Mouse (Mus musculus) cerebellum, postnatal 25 days (tissue): ENCODE measurements around the gene Arpc3.
"Not testable (repeated sequence)": the region's sequence is repeated elsewhere in the genome, so short reads cannot be mapped to it uniquely, and the experiment has no call there.

Source experiments
- DNase-seq, 2 experiments: peaks; one replicate each; pipeline ENCODE4 v3.0.0; 2021; ENCODE audit warnings: mixed read lengths in 2 of 2

Arpc3 gene

DNA sequence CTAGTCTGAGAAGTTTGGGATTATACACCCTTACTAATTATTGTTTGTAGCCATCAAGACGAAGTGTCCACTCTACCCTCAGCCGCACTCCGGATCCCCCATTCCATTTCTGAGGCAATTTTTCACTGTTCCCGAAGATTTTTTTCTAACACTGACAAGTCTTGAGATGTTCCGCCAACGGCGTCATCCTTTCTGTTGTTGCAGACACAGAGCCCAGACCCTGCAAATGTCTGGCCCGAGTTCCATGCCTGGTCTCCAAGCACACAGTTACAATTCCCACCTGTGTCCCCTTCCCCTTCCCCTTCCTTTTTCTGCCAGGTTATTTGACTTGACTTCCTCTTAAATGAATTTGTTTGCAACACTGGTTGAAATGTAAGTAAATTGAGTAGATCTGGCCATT lies 8.2 kb downstream of the Arpc3 start:
- peak in 1 of 2 experiments; percentile 9 for DNase-seq

DNA sequence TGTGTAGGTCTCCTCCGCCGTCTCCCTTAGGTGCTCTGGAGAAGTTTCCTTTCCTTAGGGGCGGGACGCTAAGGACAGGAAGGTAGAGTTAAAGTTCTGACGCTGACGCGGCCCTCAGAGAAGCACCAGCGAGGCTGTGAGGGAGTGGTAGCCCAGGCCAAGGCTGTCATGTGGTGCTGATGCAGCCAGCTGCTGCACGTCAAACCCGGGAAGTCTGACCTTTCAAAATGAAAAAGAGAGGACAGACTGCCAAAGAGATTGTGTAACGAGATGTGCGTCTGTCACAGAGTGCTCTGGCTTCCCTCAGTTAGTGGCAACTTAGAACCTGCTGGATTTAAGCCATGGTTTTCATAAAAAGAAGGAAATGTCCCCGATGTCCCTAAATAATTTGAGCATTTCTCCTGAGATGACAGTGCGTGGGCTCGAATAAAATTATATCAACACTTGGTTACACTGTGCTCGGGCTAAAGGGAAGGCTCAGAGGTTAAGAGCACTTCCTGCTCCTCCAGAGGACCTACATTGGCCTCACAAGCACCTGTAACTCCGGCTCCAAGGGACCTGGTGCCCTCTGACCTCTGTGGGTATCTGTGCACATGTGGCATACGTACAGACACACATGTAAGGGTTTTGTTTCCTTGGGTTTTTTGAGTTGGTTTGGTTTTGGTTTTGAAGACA lies 9.1 kb downstream of the Arpc3 start:
- DNase-seq: peak in 1 of 2 experiments; percentile 6

DNA sequence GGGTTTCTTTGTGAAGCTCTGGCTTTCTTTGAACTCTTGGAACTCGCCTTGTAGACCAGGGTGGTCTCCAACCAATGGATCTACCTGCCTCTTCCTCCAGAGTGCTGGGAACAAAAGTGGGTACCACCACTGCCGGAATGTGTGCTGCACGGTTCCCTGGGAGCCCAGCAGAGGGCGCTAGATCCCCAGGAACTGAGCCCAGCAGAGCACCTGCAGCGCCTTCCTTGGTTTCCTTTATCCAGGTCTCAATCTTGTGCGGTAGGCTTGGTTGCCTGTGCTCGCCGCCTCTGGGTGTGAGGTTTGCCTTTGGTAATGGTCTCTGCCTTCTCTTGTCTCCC lies 9.6 kb downstream of the Arpc3 start:
- peak; percentile 88 to 90 for DNase-seq

DNA sequence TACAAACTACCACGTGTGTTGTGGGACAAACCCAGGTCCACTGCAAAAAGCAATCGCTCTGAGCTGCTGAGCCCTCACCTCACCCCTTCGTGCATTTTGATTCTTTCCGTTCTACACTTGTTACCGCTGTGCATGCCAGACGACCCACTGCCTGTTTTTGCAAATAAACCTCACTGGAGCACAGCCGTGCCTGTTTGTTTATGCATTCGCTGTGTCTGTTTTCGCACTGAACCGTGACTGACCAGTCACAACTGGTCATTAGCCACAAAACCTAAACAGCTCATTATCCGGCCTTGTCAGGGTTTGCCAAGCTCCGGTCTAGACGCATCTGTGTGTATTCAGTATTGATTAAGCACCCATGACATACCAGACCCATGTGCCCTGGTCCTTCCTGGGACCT lies 10.5 kb downstream of the Arpc3 start:
- no peak for DNase-seq

DNA sequence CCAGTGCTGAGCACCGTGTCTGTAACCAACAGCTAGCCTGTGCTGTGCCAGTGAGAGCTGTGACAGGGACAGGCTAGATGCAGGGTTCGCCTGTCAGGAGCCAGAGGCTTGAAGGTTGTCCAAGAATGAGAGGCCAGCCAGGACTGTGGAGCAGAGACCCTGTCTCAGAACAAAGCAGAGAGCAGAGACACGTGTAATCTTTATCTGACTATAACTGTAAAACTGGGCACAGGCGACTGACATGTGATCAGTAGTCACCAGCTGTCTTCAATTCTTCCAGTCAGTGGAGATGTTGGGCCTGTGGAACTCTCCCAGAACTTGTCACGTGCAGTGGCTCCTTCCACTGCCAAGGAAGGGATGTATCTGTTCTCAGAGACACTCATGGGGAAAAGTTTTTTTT lies 11.1 kb downstream of the Arpc3 start:
- peak; percentile 47 to 51 for DNase-seq

DNA sequence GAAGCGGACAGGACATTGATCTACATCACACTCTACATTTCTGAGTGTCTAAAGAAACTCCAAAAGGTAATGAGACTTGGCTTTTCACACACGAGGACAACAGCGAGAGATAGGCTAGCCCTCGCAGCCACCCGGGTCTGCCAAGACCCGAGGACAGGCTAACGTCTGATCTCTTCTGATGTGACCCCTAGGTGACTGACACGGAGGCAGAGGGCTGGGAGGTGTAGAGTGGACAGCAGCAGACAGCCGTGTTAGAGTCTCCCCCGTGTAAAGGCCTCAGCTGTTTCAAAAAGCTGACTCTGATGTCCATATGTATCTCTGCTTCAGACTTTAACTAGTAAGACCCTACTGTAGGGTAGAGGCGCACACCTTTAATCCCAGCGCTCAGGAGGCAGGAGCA lies 11.7 kb downstream of the Arpc3 start:
- no peak for DNase-seq

DNA sequence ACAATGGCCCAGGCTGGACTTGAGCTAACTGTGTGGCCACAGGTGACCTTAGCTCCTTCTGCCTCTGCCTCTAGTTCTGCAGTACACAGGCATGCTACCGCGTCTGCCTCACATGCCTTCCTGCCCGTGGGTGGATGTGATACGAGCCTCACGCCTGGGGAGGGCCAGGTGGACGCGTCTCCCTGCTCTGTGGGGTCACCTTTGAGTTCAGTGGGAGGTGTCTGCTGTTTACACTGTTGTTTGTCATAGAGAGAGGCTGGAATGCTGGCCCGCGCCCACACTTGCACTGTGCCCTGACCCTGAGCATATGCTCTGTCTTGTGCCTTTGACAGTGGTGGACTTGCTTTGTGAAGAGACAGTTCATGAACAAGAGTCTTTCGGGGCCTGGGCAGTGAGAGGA lies 13.9 kb downstream of the Arpc3 start:
- DNase-seq: no peak

DNA sequence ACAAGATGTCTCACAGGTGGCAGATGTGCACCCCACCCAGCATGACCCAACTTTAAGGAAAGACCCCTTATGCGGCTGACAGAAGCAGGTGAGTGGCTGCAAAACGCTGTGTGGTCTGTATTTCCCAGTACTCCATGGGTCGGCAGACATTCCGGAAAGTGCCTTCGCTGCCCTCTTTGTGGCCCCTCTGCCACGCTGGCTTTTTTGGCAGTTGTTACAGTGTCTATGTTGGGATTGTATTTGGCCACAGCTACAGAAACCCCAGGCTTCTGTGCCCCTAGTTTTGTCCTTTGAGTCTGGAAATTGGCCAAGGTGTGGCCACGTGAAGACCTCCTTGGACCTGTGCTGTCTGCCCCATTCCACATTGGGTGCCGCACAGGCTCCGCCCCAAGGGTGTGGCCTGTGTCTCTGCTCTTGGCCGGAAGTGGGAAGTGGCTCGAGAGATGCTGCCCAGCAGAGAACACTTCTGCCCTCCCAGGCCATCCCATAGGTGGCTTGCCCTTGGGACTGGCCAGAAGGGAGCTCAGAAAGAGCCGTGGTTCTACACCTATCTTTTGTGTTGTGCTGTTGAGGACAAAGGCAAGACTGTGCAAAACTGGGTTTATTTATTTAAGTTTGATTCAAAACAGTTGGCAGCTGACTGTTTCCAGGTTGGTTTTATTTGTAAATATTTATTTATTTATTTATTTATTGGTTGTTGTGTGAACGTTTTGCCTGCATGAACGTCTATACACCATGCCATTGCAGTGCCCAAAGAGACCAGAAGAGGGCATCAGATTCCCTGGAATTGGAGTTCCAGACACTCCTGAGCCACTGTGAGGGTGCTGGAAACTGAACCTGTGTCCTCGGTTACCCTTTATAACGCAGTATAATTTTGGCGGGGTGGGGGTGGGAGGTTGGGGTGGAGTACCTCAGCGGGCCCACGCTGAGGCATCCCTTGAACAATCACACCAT lies 18.3 kb downstream of the Arpc3 start:
- peak in 1 of 2 experiments; percentile 37 for DNase-seq

DNA sequence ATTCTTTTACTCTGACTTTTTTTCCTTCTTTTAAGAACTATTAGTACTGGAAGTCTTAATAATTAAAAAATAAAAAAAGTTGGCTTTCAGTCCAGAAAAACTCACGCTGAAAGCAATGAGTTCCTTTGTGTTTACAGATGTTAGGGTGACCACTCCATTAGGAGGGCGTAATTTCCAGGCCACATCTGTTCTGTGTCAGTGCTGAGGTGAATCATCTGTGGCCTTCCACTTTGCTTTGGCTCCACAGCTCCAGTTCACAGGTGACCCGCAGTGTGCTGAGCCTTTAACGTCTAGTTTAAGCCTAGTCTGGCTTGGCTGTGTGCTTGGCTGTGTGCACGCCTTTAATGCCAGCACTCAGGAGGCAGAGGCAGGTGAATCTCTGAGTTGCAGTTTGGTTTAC lies 20.2 kb downstream of the Arpc3 start:
- no peak for DNase-seq

DNA sequence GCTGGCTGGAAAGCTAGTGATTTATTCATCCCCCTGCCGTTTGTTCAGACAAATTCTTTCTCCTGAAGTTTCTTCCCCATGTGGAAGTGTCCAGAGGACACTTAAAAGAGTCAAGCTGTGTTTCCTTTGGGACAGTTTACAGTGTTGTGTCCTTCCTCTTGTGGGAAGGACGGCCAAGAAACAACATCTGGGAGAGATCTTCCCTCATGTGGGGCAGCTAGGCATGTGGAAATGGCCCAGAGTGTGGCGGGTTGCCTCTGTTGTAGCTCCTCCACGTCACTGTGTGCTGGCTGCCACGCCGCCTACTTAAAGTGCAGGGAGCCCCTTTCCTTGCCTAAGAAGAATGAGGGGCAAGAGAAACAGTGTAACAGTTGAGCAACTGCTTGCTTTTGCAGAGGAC lies 21.1 kb downstream of the Arpc3 start:
- no peak for DNase-seq

DNA sequence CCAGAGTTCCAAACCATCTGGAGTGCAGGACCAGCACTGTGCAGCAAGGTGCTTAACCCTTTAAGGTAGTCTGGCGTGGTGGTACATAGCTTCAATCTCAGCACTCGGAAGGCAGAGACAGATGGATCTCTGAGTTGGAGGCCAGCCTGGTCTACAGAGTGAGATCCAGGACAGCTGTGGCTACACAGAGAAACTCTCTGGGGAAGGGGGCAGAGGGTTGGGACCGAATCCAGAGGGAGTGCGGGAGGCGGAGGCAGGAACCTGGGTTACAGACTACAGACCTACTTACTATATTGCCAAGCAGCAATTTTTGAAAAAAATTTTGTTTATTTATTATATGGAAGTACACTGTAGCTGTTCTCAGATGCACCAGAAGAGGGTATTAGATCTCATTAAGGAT lies 22.7 kb downstream of the Arpc3 start:
- no peak for DNase-seq

DNA sequence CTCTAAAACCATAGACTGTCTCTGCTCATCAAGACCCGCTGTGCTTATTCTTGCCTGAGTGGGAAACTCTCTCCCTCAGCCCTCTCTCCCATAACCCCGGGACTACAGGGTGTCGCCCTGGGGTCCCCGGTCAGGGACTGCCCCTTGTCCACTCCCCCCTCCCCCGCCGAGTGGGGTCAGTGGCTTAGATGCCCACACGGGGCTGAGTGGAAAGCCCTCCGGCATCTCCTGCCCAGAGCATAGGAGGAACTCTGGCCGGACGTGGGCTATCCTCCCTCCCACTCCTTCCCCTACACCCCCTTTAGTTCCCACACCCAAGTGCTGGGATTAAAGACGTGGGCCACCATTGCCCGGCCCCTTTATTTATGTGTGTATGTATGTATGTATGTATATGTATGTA lies 23.8 kb downstream of the Arpc3 start:
- DNase-seq: no peak

DNA sequence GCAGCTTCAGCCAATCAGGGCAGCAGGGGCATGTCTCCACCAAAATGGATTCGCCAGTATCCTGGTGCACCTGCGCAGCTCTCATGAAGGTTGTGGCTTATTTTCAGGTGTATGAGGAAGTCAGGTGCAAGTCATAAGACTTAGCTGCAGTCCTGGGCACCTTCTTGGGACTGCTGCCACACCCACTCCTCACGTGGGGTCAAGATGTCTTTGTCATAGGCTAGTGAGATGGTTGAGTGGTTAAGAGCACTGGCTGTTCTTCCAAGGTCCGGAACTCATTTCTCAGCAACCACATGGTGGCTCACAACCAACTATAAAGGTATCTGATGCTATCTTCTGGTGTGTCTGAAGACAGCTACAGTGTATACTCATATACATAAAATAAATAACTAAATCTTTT lies 29.0 kb downstream of the Arpc3 start:
- not testable (repeated sequence) for DNase-seq

DNA sequence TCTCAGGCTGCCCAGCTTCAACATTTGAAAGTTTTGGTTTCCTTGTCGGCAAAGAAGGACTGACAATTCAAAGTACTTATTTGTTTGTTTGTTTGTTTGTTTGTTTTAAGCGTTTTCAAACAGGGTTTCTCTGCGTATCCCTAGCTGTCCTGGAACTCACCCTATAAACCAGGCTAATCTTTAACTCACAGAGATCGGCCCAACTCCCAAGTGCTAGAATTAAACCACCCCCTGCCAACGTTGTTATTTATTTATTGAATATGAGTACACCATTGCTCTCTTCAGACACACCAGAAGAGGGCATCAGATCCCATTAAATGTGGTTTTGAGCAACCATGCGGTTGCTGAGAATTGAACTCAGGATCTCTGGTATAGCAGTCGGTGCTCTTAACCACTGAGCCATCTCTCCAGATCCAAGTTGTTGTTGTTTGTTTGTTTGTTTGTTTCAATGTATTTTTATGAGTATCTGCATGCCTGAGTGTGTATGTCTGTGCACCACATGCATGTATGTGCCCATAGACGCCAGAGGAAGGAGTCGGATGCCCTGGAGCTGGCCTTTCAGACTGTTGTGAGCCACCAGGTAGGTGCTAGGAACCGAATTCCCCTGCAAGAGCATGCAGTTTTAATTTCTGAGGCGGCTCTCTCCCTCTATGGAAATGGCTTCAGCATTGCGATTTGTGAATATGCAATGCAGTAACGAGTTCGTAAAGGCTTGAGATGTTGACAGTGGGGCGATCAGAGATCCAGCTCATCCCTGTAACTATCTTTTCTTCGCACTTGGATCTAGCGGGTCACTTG lies 29.8 kb downstream of the Arpc3 start, which contains the start of gene Anapc7:
Anapc7 (plus strand) TSS at position 423 of the 798 bp plus-strand sequence.
- no peak for DNase-seq

DNA sequence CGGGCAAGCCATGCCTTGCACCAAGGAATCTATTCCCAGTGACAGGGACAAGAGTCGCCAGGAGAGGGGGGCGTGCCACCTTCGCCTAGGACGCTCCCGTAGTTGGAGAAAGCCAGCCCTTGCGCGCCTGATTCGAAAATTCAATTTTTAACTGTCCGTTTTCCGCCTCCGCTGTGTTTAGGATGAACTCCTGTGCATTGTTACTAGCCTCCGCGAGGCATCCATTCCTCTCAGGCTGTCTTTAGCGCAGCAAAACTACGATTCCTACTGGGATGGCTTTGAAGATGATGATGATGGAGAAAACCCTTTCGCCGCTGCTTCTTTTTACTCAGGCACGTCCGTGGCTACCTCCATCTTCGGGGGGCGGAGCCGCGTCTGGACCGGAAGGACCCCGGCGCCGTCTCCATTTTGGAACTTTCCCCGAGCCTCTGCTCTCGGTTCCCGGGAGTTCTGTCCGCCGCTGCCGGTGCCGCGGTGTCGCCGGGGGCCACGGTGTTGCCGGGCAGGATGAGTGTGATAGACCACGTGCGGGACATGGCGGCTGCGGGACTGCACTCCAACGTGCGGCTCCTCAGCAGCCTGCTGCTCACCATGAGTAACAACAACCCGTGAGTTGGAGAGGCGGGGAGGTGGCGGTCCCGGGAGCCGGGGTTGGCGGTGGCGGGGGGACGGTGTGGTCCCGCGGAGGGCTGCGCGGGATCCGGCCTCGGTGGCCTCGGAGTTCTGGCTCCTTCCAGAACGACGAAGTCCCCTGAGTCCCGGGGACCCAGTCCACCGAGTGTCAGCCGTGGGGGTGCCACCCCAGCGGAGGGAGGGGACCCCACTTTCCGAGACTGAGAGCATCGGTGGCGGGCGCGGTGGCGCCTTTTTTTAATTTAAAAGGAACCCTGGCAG lies 30.6 kb downstream of the Arpc3 start:
- DNase-seq: peak; percentile 91 to 92

DNA sequence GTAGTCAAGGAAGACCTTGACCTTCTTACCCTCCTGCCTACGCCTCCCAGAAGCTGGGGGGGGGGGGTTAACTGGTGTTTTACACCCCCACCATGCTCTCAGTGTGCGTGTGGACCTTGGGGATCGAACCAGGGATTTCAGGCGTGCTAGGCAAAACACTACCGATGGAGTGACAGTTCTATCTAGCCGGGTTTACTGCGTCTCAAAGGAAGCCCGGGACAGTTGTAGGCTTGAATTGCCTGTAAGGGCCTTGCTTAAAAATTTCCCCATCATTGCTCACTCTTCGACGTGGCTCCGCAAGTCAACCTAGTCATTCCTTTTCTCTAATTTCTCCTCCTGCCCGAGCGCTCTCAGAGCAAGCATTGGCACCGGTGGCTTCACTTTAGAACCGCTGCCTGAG lies 31.4 kb downstream of the Arpc3 start:
- DNase-seq: no peak

DNA sequence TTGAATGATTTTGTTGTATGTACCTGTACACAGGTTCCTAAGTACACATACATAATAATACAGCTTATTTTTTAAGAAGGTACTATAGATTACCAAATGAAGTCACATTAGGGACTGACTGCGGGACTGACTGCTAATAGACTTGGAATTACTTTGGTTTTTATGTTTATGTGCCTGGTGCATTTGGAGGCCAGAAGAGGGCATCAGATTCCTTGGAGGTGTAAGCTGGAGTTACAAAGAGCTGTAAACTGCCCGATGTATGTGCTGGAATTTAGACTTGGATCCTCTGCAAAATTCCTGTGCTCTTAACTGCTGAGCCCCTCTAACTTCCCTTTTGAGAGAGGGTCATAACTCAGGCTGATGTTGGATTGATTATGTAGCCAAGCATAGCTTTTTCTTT lies 33.9 kb downstream of the Arpc3 start:
- no peak for DNase-seq

DNA sequence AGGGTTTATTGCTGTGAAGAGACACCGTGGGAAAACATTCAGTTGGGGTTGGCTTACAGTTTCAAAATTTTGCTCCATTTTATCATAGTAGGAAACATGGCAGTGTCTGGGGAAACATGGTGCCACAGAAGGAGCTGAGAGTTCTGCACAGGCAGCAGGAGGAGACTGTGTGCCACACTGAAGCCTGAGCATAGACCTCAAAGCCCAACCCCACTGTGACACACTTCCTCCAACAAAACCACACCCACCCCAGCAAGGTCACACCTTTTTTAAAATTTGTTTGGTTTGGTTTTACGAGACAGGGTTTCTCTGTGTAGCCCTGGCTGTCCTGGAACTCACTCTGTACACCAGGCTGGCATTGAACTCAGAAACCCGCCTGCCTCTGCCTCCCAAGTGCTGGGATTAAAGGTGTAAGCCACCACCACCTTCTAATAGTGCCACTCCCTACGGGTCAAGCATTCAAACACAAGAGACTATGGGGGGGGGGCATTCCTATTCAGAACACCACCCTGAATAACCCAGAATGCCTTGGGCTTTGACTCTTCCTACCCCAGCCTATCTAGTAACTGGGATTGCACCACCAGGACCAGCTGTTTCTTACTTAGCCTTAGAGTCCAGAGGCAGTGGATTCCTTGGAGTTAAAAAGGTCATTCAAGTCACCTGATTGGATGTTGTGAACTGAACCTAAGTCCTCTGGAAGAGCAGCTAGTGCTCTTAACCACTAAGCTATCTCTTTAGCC lies 38.5 kb downstream of the Arpc3 start:
- no peak for DNase-seq

DNA sequence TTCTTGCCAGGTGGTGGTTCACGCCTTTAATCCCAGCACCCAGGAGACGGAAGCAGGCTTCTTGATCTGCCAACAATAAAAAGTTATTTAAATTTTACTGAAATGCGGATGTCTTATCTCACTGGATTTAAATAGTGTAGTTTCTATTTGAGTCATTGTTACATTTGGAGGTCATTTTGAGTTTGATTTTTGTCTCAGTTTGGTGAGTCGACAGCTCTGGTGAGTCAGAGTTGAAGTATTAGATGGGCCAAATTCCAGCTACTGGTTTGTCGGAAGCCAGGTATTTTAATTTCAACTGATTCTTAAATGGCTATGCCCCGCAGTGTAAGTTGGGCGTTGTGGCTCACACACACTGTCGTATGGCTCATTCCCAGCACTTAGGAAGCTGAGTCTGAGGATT lies 39.5 kb downstream of the Arpc3 start:
- no peak for DNase-seq

DNA sequence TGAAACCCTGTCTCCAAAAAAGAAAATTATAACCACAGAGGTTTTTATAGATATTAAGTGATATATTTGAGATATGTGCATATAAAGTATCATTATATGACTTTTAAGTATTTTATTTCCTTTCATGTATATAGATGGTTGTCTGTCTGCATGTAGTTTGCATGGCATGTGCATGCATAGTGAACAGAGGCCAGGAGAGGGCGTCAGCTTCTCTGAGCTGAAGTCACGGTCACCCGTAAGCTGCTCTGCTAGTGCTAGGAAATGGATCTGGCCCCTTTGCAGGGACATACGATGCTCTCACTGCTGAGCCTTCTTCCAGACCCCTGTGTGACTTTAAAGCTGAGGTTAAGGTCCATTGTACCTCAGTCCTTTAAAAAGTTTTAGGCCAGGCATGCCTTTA lies 42.9 kb downstream of the Arpc3 start:
- peak in 1 of 2 experiments; percentile 37 for DNase-seq

DNA sequence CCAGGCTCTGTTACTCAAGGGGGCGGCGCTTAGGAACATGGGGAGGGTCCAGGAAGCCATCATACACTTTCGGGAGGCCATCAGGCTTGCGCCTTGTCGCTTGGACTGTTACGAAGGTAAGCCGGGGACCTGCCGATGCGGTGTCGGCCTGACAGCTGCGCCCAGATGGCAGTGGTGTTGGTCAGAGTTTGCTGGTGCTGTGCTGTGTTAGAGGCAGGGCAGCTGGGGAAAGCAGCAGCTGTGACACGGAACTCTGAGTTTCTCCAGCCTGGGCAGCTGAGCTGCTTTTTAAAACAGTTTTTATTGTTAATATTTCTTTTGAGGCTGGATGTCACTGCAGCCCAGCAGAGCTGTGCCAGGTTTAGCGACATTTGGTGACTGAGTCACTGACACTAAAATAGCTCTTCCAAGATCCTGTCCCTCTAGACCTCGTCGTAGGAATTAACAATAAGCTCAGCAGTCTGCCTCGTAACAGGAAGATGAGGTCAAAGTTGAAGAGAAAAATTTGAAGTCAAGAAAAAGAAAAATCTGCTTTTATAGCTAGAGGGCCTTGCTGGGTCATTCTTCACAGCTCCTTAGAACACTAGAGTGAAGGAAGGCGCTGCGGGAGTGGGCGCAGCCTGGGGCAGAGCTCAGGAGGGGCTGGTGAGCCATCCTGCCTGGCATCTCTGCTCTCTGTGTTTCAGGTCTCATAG lies 47.9 kb downstream of the Arpc3 start:
- no peak for DNase-seq
